Mouse (Mus musculus): ENCODE measurements around the gene Zfp983.
A peak's percentile ranks its signal among the peaks of the same experiment; 100 is the strongest.
"Not testable (repeated sequence)": the region's sequence is repeated elsewhere in the genome, so short reads cannot be mapped to it uniquely, and the experiment has no call there.

The Zfp983 gene

DNA sequence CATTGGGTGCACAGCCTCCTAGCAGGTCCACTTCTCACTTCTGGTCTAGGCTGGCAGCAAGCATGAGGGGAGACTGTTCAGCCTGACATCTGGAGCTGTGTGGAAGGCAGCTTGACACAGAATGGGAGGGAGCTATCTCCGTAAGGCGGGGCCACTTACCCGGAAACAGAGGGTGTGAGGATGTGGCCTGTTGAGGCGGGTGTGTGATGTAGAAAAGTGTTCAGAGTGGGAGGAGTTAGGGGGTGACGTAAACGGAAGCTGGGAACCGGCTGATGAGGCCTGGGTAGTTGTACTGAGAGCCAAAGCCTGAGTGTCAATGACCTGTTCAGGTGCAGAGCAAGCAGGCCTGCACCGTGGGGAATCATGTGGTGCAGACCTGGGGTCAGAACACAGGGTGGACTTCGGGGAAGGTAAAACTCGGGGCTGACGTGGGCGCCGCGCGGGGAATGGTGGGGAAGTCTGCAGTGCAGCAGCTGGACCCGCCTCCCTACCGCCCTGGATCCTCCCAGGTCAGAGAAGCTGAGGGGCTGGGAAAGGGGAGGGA lies at the start of gene Zfp983:
Zfp983 (plus strand) TSS at position 261 of the 544 bp plus-strand sequence.
- DNase-seq (ENCODE audit: low read depth, low spot score) = peak; percentile 95

DNA sequence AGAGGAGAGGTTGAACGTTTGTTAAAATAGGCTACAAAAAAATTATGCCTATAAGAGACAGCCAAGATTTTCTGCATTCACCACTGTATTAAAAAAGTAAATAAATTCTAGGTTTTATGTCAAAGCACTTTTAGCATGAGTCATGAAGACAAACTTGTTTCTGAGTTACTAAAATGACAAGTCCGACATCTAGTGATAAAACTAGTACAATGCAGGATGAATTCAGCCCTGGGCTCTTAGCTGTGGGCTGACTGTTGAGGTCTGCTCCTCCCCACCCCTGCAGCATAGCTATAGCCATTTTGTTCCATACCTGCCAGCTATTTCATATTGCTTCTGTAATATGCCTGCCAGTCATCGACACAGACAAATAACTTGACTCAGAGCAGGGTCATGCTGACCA lies 34.1 kb upstream of the Zfp983 start:
- no peak for DNase-seq (ENCODE audit: low read depth, low spot score)

DNA sequence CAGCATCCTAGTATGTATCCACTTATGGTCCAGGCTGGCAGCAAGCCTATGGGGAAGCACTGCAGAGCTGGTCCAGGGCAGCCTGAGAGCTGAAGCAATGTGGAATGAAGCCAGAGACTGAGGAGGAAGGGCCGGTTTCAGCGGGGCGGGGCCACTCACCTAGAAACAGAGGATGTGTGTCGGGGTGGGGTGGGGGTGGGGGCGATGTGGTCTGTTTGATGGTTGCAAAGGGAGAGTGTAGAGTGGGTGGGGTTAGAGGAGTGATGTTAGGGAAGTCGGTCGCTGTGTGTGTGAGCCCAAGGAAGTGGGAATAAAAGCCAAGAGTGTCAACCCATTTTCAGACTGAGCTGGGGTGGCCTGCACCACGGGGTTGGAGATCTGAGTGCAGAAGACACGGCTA lies 33.1 kb upstream of the Zfp983 start:
- no peak for DNase-seq (ENCODE audit: low read depth, low spot score)

DNA sequence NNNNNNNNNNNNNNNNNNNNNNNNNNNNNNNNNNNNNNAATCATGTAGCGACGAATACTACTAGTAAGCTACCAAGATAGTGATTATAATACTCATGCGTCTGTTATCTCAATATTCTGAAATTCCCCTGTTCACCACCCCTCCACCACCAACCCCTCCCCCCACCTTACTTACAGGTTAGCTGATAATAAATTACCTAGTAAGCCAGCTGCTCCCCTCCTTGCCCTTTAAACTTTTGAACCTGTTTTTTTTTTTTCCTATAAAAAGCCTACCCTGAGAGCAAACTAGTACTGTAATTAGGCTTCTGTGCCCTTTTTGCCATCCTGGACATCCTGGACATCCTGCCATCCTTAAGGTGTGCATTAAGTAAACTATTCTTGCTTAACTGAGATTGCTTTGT lies 26.8 kb upstream of the Zfp983 start:
- DNase-seq (ENCODE audit: low read depth, low spot score) = no peak

DNA sequence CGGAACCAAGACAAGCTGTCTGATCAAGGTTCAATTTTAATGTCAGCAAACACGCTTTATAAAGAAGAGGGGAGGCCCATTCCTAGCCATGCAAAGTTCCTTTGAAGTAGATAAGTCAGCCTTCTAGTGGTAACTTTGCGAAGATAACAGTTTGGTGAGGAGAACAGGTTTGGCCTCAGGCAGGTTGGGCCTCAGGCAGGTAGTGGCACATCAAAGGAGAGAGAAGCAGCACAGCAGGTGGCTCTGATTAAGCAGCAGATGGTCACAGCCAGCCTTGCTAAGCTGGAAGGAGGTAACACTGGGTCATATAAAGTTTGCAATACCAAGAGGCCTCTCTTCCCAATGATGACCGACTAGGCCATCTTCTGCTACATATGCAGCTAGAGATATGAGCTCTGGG lies 14.7 kb upstream of the Zfp983 start:
- not testable (repeated sequence) for DNase-seq (ENCODE audit: low read depth, low spot score)

DNA sequence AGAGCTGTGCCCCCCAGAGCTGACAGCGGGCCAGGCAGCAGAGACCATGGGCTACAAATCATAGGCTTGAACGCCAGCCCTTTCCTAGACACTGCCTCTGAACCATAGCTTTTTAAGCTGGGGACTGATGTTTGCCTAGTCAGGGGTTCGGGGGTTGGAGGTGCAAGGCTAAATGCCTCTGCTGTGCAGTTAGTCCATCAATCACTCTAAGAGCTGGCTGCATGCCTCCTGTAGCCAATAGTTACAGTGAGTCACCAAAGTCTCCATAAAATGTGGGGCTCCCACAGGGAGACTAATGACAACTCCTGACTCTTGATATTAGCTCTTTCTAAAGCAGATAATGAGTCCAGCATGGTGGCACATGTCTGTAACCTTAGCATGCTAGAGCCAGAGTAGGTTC lies 1.6 kb upstream of the Zfp983 start:
- peak; percentile 5 for DNase-seq (ENCODE audit: low read depth, low spot score)

DNA sequence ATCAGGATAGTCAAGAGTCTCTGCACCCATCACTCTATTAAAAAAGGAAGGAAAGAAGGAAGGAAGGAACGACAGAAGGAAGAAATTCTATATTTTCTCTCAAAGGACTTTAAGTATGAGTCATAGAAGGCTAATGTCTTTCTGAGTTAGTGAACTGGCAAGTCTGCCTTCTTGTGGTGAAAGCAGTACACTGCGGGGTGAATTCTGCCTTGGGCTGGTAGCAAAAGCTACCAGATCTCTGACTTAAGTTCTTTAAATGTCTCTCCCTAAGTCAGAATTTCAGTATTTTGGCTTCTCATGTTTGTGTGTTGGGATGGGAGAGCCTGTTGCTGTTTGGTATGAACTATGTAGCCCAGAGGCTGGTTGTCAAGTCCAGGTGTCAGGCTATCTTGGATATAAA lies 488 bp upstream of the Zfp983 start:
- peak; percentile 60 for DNase-seq (ENCODE audit: low read depth, low spot score)

DNA sequence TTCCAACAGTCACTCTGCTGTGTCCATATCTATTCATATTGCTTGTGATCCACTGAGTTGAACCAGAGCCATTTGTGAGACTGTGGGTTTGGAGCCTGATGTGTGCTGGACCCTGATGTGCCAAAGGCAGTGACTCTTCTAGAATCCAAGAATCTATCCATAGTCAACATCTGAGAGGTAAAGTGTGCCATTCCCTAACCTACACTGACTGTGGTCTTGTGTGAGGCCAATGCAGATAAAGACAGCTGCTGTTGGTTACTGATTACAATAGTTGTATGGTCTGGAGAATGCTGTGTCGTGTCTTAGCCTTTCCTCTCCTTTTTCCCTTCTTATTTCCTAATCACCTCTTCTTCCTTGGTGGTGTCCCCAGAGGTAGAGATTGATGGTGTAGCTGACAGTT lies 28.4 kb downstream of the Zfp983 start:
- DNase-seq (ENCODE audit: low read depth, low spot score) = not testable (repeated sequence)

DNA sequence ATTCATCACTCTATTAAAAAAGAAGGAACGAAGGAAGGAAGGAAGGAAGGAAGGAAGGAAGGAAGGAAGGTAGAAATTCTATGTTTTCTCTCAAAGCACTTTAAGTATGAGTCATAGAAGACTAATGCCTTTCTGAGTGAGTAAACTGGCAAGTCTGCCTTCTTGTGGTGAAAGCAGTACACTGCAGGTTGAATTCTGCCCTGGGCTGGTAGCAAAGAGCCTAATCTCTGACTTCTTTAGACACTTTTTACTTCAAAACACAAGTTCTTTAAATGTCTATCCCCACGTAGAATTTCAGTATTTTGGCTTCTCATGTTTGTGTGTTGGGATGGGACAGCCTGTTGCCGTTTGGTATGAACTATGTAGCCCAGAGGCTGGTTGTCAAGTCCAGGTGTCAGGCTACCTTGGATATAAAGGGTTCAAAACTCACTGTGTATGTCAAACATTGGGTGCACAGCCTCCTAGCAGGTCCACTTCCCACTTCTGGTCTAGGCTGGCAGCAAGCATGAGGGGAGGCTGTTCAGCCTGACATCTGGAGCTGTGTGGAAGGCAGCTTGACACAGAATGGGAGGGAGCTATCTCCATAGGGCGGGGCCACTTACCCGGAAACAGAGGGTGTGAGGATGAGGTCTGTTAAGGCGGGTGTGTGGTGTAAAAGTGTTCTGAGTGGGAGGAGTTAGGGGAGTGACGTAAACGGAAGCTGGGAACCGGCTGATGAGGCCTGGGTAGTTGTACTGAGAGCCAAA lies 29.0 kb downstream of the Zfp983 start:
- peak; percentile 94 for DNase-seq (ENCODE audit: low read depth, low spot score)

DNA sequence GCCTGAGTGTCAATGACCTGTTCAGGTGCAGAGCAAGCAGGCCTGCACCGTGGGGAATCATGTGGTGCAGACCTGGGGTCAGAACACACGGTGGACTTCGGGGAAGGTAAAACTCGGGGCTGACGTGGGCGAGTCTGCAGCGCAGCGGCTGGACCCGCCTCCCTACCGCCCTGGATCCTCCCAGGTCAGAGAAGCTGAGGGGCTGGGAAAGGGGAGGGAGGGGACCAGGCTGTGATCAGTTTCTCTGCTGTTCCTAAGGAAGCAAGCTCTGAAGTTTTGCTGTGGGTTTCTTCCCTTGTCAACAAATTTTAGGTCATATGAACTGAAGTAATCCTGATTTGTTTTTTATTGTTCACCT lies 29.6 kb downstream of the Zfp983 start:
- DNase-seq (ENCODE audit: low read depth, low spot score) = not testable (repeated sequence)

DNA sequence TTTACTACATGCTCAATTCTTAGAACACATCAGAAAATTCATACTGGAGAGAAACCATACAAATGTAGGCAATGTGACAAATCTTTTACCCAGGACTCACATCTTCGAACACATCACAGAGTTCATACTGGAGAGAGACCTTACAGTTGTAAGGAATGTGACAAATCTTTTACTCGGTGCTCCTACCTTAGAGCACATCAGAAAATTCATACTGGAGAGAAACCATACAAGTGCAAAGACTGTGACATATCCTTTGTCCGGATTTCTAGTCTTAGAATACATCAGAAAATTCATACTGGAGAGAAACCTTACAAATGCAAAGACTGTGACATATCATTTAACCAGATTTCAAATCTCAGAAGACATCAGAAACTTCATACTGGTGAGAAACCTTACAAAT lies 41.1 kb downstream of the Zfp983 start, which contains the start of gene Gm10226:
Gm10226 (plus strand) TSS at position 301 of the 400 bp plus-strand sequence.
- DNase-seq (ENCODE audit: low read depth, low spot score) = no peak

DNA sequence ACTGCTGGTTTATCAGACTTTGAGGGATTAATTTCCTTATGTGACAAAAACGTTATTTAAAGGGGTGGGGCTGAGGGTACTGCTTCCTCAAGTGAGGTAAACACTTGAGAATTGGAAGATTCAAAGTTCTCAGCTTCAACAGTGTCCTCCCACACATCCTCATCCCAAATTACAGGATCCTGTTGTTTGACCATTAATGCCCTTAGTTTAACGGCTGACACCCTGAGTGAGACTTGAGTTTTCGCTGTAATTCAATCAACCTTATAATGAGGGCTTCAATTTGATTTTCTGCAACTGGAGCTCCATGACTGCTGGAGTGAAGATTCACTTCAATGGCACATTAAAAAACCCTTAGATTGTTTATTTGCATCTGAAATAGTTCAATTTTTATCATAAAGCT lies 42.9 kb downstream of the Zfp983 start:
- no peak for DNase-seq (ENCODE audit: low read depth, low spot score)

DNA sequence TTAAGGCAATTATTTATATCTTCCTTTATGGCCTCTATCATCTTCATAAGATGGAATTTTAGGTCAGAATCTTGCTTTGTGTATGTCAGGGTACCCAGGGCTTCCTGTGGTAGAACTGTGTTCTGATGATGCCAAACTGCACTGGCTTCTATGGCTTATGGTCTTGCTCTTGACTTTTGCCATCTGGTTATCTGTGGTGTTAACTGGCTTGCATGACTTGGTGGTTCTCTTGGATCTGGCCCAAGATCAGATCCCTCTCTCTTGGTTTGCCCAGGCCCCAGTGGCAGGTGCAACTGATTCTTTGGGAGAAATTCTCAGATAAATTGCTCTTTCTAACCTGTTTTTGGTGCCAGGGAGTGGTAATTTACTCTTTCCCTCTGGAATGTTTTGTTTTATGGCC lies 45.6 kb downstream of the Zfp983 start:
- no peak for DNase-seq (ENCODE audit: low read depth, low spot score)

DNA sequence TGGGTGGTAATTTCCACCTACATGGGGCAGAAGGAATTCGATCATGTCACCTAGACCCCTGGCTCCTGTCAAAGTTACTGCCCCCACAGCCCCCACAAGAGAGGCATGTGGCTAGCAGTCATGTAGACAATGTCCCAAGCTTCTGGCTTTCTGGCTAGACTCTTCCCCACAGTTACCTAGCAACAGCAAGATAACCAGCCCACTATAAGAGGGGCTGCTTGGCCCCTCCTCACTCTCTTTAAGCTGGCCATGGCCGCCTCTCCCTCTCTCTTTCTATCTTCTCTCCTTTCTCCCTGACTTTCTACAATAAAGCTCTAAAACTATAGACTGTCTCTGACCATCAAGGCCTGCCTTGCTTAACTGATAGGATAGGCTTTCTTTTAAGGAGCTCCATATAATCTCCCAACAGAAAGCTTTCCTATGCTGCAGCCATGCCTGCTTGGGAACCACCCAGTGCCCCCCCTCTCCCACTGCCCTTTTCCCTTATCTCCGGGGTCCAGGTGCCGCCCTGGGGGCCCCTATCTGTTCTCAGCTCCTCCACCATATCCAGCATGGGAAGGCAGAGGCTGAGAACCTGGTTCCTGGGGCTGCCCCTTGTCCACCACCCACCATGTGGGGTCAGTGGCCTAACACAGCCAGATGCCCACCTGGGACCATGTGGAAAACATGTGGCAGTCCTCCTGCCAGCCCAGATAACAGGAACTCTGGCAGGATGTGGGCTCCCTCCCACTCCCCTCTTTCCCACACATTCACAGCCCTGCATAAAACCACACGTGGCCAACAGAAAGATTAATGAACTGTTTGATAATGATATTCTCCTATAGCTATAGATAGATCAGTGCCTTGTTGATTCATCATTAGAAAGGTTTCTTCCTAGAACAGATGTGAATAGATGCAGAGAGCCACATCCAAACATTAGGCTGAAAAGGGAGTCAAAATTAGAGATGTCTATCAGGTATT lies 52.1 kb downstream of the Zfp983 start:
- DNase-seq (ENCODE audit: low read depth, low spot score) = no peak

DNA sequence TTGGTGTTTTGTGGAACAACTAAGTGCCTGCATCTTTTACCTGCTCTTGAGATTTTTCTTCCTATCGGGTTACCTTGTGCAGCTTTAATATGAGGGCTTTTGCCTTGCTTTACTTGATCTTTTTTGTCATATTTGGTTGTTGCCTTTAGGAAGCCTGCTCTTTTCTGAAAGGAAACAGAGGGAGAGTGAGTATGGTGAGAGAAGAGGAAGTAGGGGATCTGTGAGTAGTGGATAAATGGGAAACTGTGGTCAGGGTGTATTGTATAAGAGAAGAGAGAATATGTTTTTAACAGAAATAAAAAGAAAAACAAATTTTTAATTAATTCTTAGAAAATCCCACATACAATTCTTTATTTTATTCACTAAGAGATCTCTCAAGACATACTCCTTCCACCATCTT lies 53.0 kb downstream of the Zfp983 start:
- DNase-seq (ENCODE audit: low read depth, low spot score) = no peak

DNA sequence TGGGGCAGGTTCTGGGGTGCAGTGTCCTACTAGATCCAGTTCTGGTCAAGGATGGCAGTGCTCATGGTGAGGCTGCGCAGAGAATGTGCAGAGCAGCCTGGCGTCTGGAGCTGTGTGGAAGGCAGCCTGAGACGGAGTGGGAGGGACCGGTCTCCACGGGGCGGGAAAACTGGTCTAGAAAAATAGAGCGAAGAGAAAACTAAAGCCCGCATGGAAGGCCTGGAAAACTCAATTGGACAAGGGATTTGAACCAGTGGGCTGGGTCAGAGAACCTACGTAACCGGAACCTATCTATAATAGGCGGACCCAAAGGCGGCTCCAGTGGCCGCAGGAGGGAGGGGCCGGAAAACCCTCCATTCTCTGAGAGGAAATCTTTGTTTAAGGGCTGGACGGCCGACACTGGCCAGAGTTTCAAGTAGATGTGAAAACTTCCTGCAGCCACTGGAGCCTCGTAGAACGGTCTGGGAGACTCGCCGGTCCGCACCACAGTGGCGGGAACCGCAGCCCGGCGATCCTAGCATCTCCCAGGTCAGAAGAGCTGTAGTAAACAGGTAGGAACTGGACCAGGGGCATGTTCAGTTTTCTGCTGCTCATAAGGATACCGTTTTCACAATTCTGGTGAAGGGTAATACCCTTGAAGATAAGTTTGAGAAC lies 57.0 kb downstream of the Zfp983 start, which contains the start of gene Zfp760:
Zfp760 (plus strand) TSS at position 399 of the 654 bp plus-strand sequence.
- peak; percentile 93 for DNase-seq (ENCODE audit: low read depth, low spot score)

DNA sequence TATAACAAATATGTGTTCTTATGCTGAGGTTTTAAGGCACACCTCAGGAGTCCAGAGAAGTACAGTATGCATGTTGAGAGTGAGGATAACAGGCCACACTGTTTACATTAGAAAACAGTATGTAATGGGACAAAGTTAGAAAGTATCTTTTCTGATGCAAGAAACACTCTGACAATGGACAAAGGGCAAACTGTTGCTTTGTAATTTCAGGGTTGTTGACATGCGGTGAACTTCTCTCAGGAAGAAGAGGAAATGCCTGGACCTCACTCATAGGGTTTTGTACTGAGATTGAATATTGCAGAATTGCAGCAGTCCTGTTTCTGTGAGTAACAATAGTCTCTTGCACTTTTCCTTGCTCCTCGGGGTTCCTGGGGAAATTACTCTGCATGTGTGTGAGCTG lies 58.0 kb downstream of the Zfp983 start:
- DNase-seq (ENCODE audit: low read depth, low spot score) = no peak
